ENCODE assay signal across 8 mouse cellular contexts in genomic region chr16:8689979-8690656, GRCm38 (mm10). TPM values are rescaled to one million over a fixed set of nuclear protein-coding genes. Genes with fewer than 3 reads are reported as not detected.
DNase-seq lines count a peak whose midpoint lies in the region.

No protein-coding gene starts in this region.

- intact Hi-C loops in heart, postnatal 25 days (cut with DNase I), result loop anchor here (5.0 kb wide), 2 partner anchors 37 to 47 kb away; no protein-coding TSS in a partner anchor

- DNase-seq in heart, adult 8-10 months (ENCODE audit: low spot score), result peak; percentile 46
- no peak for DNase-seq in heart, postnatal 25 days (ENCODE audit: low spot score)
- DNase-seq in ovary, postnatal 14 days (ENCODE audit: low spot score), result peak; percentile 39
- no peak for DNase-seq in ovary, postnatal 10 days (ENCODE audit: low spot score)
- DNase-seq in cerebellum, postnatal 4 days (ENCODE audit: low spot score in 2 of 2), result peak; percentile 64 to 88
- peak; percentile 76 for DNase-seq in right cerebral cortex, postnatal 10 days (ENCODE audit: low spot score in 2 of 2)
- no peak for DNase-seq in gastrocnemius, postnatal 4 days (ENCODE audit: low spot score in 2 of 2)
- no peak for DNase-seq in urinary bladder, adult 18-20 months (ENCODE audit: low spot score in 2 of 2)

RNA-seq across cellular contexts. Expression of gene Gm5767, which starts 9.5 kb away (rescaled TPM):
- total RNA-seq in heart, adult 8-10 months (2022), result not detected
- total RNA-seq in heart, postnatal 25 days (2021), result not detected
- total RNA-seq in gastrocnemius, postnatal 4 days (2021), result under 1 TPM in 1 of 2 experiments, not detected in 1; 0.49 TPM

RNA-seq across cellular contexts. Expression of gene Carhsp1, which starts 18.2 kb away (rescaled TPM):
- 10 to 100 TPM; 10.1 to 17.9 (median 13.4) TPM for total RNA-seq in heart, adult 8-10 months (2022)
- 10 to 100 TPM; 17.6 to 20.9 TPM for total RNA-seq in heart, postnatal 25 days (2021)
- total RNA-seq in gastrocnemius, postnatal 4 days (2021), result 10 to 100 TPM; 44.8 to 49.2 TPM

RNA-seq across cellular contexts. Expression of gene Tmem186, which starts 52.6 kb away (rescaled TPM):
- total RNA-seq in heart, adult 8-10 months (2022), result 10 to 100 TPM; 18.9 to 23.3 (median 20.1) TPM
- 10 to 100 TPM; 17.0 to 18.0 TPM for total RNA-seq in heart, postnatal 25 days (2021)
- total RNA-seq in gastrocnemius, postnatal 4 days (2021), result 10 to 100 TPM in 1 of 2 experiments, 1 to 10 TPM in 1; 9.3 to 10.6 TPM

RNA-seq across cellular contexts. Expression of gene Pmm2, which starts 52.6 kb away (rescaled TPM):
- total RNA-seq in heart, adult 8-10 months (2022), result 10 to 100 TPM; 24.6 to 46.4 (median 32.1) TPM
- total RNA-seq in heart, postnatal 25 days (2021), result 10 to 100 TPM; 29.8 to 30.8 TPM
- 10 to 100 TPM; 33.6 to 34.3 TPM for total RNA-seq in gastrocnemius, postnatal 4 days (2021)

Comparison
In these comparisons a context has a peak if more than half of its experiments do, and no peak if none do; other contexts are left out.
1. DNase-seq: peak in heart, adult 8-10 months (single experiment), ovary, postnatal 14 days (single experiment), cerebellum, postnatal 4 days (2 of 2) and right cerebral cortex, postnatal 10 days (2 of 2); none in heart, postnatal 25 days (single experiment), ovary, postnatal 10 days (single experiment), gastrocnemius, postnatal 4 days (0 of 2) and urinary bladder, adult 18-20 months (0 of 2).